Mouse (Mus musculus) adipocyte (in vitro differentiated cells): Measurements from ENCODE around the gene Dkc1.
"Not testable (repeated sequence)": the region's sequence is repeated elsewhere in the genome, so short reads cannot be mapped to it uniquely, and the experiment has no call there.

Experiments
- DNase-seq: peaks from one replicate; pipeline ENCODE4 v3.0.0-alpha.2; 2016; ENCODE audit warnings: low spot score

Dkc1 gene

DNA sequence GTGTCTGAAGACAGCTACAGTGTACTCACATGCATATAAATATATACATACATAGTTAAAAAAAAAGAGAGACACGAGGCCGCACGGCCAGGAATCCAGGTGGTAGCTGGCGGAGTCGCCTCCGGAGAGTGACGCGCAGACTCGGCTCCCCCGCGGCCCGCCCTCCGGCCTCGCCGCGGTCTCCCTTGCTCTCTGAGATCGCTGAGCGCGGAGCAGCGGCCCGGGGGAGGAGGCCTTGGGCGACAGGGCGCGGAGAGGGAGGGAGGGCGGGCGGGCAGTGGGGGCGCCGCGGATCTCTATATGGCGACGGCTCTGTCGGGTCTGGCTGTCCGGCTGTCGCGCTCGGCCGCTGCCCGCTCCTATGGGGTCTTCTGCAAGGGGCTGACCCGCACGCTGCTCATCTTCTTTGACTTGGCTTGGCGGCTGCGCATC, 47.5 kb downstream of the Dkc1 start:
- DNase-seq = not testable (repeated sequence)

DNA sequence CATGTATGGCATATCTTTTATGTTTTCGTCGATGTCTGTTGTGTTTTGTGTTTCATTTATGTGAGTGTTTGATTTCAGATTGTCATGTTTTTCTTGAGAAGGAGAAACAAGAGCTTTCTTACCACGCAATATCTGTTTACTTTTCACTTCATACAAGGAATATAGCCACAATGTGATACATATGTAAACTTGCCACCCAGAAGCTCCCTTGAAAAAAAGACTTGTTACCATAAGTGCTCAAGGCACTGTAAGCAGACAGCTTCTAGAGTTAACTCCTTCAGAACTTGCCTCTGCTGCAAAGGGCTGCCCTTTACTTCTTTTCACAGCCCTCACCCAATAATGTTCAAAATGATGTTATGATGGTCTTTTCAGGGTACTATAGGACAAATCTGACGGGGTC, 52.8 kb downstream of the Dkc1 start:
- no peak for DNase-seq

DNA sequence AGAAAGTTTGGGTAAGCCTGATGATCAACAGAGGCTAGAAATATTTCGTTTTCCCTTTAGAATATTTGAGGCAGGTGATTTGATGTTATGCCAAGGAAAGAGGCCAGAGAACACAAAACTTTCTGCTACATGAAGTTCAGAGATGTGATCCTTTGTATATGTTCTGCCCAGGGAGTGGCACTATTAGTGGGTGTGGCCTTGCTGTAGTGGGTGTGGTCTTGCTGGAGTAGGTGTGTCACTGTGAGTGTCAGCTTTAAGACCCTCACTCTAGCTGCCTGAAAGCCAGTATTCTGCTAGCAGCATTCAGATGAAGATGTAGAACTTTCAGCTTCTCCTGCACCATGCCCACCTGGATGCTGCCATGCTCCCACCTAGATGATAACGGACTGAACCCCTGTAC, 54.6 kb downstream of the Dkc1 start:
- no peak for DNase-seq

DNA sequence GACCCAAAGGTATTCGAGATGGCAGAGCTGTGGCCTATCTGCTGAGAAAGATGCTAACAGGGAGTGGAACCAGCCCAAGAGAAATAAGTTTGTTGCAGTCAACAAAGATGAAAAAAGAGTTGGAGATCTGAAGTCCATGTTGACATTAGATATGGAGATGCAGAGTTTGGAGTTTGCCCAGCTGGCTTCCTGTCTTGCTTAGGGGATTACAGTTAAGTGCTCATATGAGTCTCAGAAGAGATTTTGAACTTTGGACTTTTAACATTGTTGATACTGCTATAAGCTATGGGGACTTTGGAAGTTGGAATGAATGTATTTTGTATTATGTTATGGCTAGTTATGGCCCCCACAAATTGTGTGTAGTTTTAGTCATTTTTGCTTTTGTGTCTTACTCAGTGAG, 56.6 kb downstream of the Dkc1 start:
- DNase-seq = no peak

DNA sequence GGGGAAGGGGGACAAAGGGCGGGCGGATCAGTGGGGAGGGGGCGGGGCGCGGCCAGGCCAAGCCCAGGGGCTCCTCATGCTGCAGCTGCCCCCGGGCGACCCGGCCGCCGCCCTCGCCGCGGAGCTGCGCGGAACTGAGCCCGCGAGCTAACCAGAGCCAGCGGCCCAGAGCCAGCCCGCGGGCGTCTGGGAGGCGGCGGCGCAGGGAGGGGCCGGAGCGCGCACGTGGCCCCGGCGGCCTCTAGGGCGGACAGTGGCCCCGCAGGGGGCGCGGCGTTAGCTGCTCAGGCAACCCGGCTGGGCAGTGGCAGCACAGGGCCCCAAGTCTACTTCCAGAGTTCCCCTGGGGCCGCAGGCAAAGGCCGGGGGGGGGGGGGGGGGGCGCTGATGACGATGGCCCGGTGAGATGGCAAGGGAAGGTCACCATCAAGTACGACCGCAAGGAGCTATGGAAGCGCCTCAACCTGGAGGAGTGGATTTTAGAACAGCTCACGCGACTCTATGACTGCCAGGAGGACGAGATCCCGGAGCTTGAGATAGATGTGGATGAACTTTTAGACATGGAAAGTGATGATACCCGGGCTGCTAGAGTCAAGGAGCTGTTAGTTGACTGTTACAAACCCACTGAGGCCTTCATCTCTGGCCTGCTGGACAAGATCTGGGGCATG, 60.1 kb downstream of the Dkc1 start:
- no peak for DNase-seq
